Mouse (Mus musculus) frontal cortex, adult 2 months (tissue): ENCODE measurements around the gene Adgrf3. TPM values are rescaled to one million over a fixed set of nuclear protein-coding genes. Genes with fewer than 3 reads are reported as not detected.
A peak's percentile ranks its signal among the peaks of the same experiment; 100 is the strongest.

ENCODE experiments used
- DNase-seq, 2 experiments: peaks; one replicate each; pipeline ENCODE4 v3.0.0; 2022; ENCODE audit warnings: low spot score in 1 of 2; ENCODE audit errors: extremely low spot score in 1 of 2
- polyA plus RNA-seq: library from polyadenylated mRNA; depleted of rRNA; stranded (reverse); fragments of >200 nt; gene quantifications from 2 replicates; pipeline ENCODE4 v1.2.3, GENCODE M21; 2012; rRNA removed

The Adgrf3 gene
- polyA plus RNA-seq, 1 experiment: not detected

GRCm38 (mm10) chr5:30154013-30154412, 51.5 kb downstream of the Adgrf3 start:
- peak in 1 of 2 experiments; percentile 23 for DNase-seq

GRCm38 (mm10) chr5:30153222-30153621, 52.3 kb downstream of the Adgrf3 start:
- no peak for DNase-seq

- no peak for DNase-seq
Measured at GRCm38 (mm10) chr5:30152413-30152812, 53.1 kb downstream of the Adgrf3 start.

- no peak for DNase-seq
Measured at GRCm38 (mm10) chr5:30152007-30152406, 53.5 kb downstream of the Adgrf3 start.

GRCm38 (mm10) chr5:30148133-30148920, 57.2 kb downstream of the Adgrf3 start:
- DNase-seq: no peak

GRCm38 (mm10) chr5:30146526-30146925, 59.0 kb downstream of the Adgrf3 start:
- DNase-seq: no peak

Other genes with a start within 250 kb of the Adgrf3 start
- 0.10 and 0.25 TPM in 2 replicates for gene Il6, start 192.6 kb downstream of the Adgrf3 start, polyA plus RNA-seq
- 3.7 and 3.9 TPM in 2 replicates for gene Tyms, start 132.1 kb downstream of the Adgrf3 start, polyA plus RNA-seq
- gene Garem2, start 100.6 kb downstream of the Adgrf3 start, polyA plus RNA-seq: 15.0 and 17.5 TPM in 2 replicates
- 4.3 and 4.6 TPM in 2 replicates for gene 3110082J24Rik, start 99.6 kb downstream of the Adgrf3 start, polyA plus RNA-seq
- 67.4 and 74.4 TPM in 2 replicates for gene Hadha, start 50.6 kb downstream of the Adgrf3 start, polyA plus RNA-seq
- 101 and 103 TPM in 2 replicates for gene Hadhb, start 50.5 kb downstream of the Adgrf3 start, polyA plus RNA-seq
- 27.6 and 29.0 TPM in 2 replicates for gene Selenoi, start 26.9 kb upstream of the Adgrf3 start, polyA plus RNA-seq
- 8.8 and 11.5 TPM in 2 replicates for gene Drc1, start 75.7 kb upstream of the Adgrf3 start, polyA plus RNA-seq